Mouse (Mus musculus) gastrocnemius, adult 8-10 months (tissue): Measurements from ENCODE around the gene Ankrd50. TPM values are rescaled to one million over a fixed set of nuclear protein-coding genes. Genes with fewer than 3 reads are reported as not detected.

Experiments used
- DNase-seq, 2 experiments: peaks; one replicate each; pipeline ENCODE4 v3.0.0; 2022; ENCODE audit warnings: low spot score in 2 of 2
- total RNA-seq, 4 experiments: library from RNA; stranded (reverse); gene quantifications; 2 replicates each; pipeline ENCODE4 v1.2.4; 2022

Gene Ankrd50
- total RNA-seq, 4 experiments from 2014 or later = 5.8 to 14.1 (median 9.5) TPM

GRCm38 (mm10) chr3:38466139-38466538 is 18.5 kb downstream of the Ankrd50 start:
- DNase-seq = no peak

- no peak for DNase-seq
Observed at GRCm38 (mm10) chr3:38463149-38463548, 21.5 kb downstream of the Ankrd50 start.

- DNase-seq = no peak
Observed at GRCm38 (mm10) chr3:38461742-38462141, 22.9 kb downstream of the Ankrd50 start.

- no peak for DNase-seq
Observed at GRCm38 (mm10) chr3:38460250-38460624, 24.4 kb downstream of the Ankrd50 start.

GRCm38 (mm10) chr3:38459507-38460249 is 25.0 kb downstream of the Ankrd50 start:
- DNase-seq = no peak

- no peak for DNase-seq
Observed at GRCm38 (mm10) chr3:38457041-38457440, 27.6 kb downstream of the Ankrd50 start.

GRCm38 (mm10) chr3:38452199-38452598 is 32.4 kb downstream of the Ankrd50 start:
- no peak for DNase-seq

GRCm38 (mm10) chr3:38446586-38446985 is 38.1 kb downstream of the Ankrd50 start:
- DNase-seq = no peak

- DNase-seq = no peak
Observed at GRCm38 (mm10) chr3:38443875-38444274, 40.8 kb downstream of the Ankrd50 start.

GRCm38 (mm10) chr3:38440564-38440991 is 44.1 kb downstream of the Ankrd50 start:
- DNase-seq = no peak

- DNase-seq = no peak
Observed at GRCm38 (mm10) chr3:38436596-38436995, 48.0 kb downstream of the Ankrd50 start.

- no peak for DNase-seq
Observed at GRCm38 (mm10) chr3:38435828-38436227, 48.8 kb downstream of the Ankrd50 start.

GRCm38 (mm10) chr3:38434486-38434885 is 50.2 kb downstream of the Ankrd50 start:
- no peak for DNase-seq

- DNase-seq = no peak
Observed at GRCm38 (mm10) chr3:38433495-38434464, 50.9 kb downstream of the Ankrd50 start.

GRCm38 (mm10) chr3:38431461-38431860 is 53.2 kb downstream of the Ankrd50 start:
- no peak for DNase-seq

- no peak for DNase-seq
Observed at GRCm38 (mm10) chr3:38431042-38431441, 53.6 kb downstream of the Ankrd50 start.

GRCm38 (mm10) chr3:38427200-38427599 is 57.4 kb downstream of the Ankrd50 start:
- DNase-seq = no peak

- no peak for DNase-seq
Observed at GRCm38 (mm10) chr3:38423966-38424365, 60.7 kb downstream of the Ankrd50 start.

- no peak for DNase-seq
Observed at GRCm38 (mm10) chr3:38419896-38420295, 64.7 kb downstream of the Ankrd50 start.

- DNase-seq = no peak
Observed at GRCm38 (mm10) chr3:38415292-38415930, 69.2 kb downstream of the Ankrd50 start.
